Mouse (Mus musculus) adrenal gland, adult 8-10 months (tissue): ENCODE results near the gene Tfpi2. TPM values are rescaled to one million over a fixed set of nuclear protein-coding genes. Genes with fewer than 3 reads are reported as not detected.

ENCODE experiments used
- total RNA-seq, 4 experiments: library from RNA; stranded (reverse); gene quantifications; 2 replicates each; pipeline ENCODE4 v1.2.4; 2022

The Tfpi2 gene
- total RNA-seq, 4 experiments from 2014 or later: 0.75 to 1.6 (median 1.2) TPM

Other genes starting within 250 kb of the Tfpi2 start
- not detected for gene Calcr, start 224.2 kb downstream of the Tfpi2 start, total RNA-seq
- gene Gngt1, start 4.9 kb upstream of the Tfpi2 start, total RNA-seq: not detected
- gene Gng11, start 15.0 kb upstream of the Tfpi2 start, total RNA-seq: 10 to 100 TPM; 23.1 to 45.2 (median 35.0) TPM
- gene Bet1, start 98.1 kb upstream of the Tfpi2 start, total RNA-seq: 10 to 100 TPM; 41.8 to 74.8 (median 52.9) TPM